Mouse (Mus musculus): Measurements from ENCODE around the gene Atox1. TPM values are rescaled to one million over a fixed set of nuclear protein-coding genes. Genes with fewer than 3 reads are reported as not detected.
"Not testable (repeated sequence)": the region's sequence is repeated elsewhere in the genome, so short reads cannot be mapped to it uniquely, and the experiment has no call there.

The Atox1 gene
- polyA plus RNA-seq, 1 experiment, result 698 TPM

DNA sequence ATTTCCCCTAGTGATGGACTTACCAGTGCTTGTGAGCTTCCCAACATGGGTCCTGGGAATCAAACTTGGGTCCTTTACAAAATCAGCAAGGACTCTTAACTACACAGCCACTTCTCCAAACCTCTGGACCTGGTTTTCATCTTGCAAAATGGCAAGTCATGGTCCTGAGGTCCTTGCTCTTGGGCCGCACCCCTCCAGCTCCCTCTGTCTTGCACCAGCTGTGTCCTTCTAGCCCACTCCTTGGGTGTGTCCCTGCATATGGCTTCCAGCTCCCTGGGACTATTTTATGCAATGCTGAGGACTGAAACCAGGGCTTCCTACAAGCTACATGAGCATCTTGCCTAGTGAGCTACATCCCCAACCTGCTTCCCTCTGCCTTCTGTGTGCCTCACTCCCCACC is 38.1 kb downstream of the Atox1 start, which contains the start of gene Sparc:
Gene Sparc, minus strand, starts transcription at position 206 of the 400 bp plus-strand sequence.
- DNase-seq, result no peak
- no peaks in the 10 kb centered on the region for H3K4me1 ChIP-seq (ENCODE audit: control insufficient read depth, insufficient read depth, low read length)
- 100% methylated on average over 1 of the region's 1 CpGs for WGBS
- H3K36me3 ChIP-seq (ENCODE audit: control insufficient read depth, insufficient read depth, low read length), result no peaks in the 10 kb centered on the region
- no peak for TF ChIP-seq CTCF (conservative IDR thresholded peaks at IDR 0.05; ENCODE audit: insufficient read depth, insufficient read length, low read depth, low read length)
- H3K27ac ChIP-seq (ENCODE audit: insufficient read depth, low read depth, low read length), result no peak within 1 kb of the TSS
- H3K4me3 ChIP-seq (ENCODE audit: insufficient read depth, low read depth, low read length), result no peak within 1 kb of the TSS
- H3K27me3 ChIP-seq (replicated peaks; ENCODE audit: control insufficient read depth, insufficient read depth, low read length), result no peaks in the 10 kb centered on the region

DNA sequence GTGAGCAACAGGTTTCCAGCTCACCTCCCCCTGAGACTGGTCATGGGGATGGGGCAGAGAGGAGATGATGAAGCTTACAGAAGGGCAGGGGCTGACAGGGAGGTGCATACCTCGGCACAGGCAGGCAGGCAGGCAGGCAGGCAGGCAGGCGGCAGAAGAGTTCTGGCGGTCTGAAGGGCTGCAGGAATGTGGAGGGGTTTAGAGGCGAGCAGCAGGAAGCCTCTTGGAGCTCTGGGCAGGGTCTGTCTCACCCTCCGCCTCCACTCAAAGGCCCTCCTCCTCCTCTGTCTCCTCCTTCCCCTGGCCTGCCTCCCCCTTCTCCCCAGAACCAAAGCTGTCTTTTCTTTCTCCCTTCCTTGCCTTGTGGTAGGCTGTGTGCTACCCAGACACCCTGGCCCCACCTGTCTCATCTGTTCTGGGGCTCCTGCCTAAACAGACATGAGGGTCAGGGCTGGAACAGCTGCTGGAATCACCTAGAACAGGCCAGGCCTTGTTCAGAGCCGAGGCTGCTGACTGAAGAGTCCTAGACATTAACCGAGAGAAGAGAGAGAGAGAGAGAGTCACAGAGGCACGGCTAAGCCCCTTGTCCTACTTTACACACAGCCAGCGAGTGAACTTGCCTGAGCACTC is 41.2 kb downstream of the Atox1 start:
- H3K36me3 ChIP-seq (ENCODE audit: control insufficient read depth, insufficient read depth, low read length), result no peaks in the 10 kb centered on the region
- H3K4me3 ChIP-seq (ENCODE audit: insufficient read depth, low read depth, low read length), result peak overlapping the region; percentile 79
- DNase-seq, result peak; percentile 74
- H3K27me3 ChIP-seq (replicated peaks; ENCODE audit: control insufficient read depth, insufficient read depth, low read length), result no peaks in the 10 kb centered on the region
- peak overlapping the region; percentile 95 for H3K27ac ChIP-seq (ENCODE audit: insufficient read depth, low read depth, low read length)
- TF ChIP-seq CTCF (conservative IDR thresholded peaks at IDR 0.05; ENCODE audit: insufficient read depth, insufficient read length, low read depth, low read length) (no peak), POLR2A (IDR thresholded peaks at IDR 0.05; ENCODE audit: low read depth, low read length) (peak; percentile 82)
- H3K4me1 ChIP-seq (ENCODE audit: control insufficient read depth, insufficient read depth, low read length), result peaks cover 3% of the 10 kb centered on the region; the same call in 1 of the 2 replicates
- WGBS, result 45% methylated on average over 9 of the region's 9 CpGs

DNA sequence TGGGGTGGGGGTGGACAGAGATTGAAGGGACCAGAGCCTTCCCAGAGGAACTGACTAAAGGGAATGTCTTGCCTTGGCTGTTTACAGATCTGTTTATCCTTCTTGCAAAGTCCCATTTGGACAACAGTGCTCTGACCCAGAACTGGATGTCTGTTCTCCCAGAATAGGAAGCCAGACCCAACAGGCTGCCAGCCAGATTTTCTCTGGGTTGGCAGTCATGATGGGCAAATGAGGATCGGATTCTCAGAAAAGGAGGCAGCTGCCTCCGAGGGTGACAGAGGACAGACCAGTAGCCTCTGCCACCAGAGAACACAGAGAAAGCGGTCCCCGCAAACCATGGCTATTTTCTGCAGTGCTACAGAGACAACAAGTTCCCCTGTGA is 41.8 kb downstream of the Atox1 start:
- peaks cover 3% of the 10 kb centered on the region; the same call in 1 of the 2 replicates for H3K4me1 ChIP-seq (ENCODE audit: control insufficient read depth, insufficient read depth, low read length)
- TF ChIP-seq POLR2A (IDR thresholded peaks at IDR 0.05; ENCODE audit: low read depth, low read length) (no peak), CTCF (conservative IDR thresholded peaks at IDR 0.05; ENCODE audit: insufficient read depth, insufficient read length, low read depth, low read length) (no peak)
- H3K27me3 ChIP-seq (replicated peaks; ENCODE audit: control insufficient read depth, insufficient read depth, low read length), result no peaks in the 10 kb centered on the region
- WGBS, result 41% methylated on average over 4 of the region's 4 CpGs
- peak; percentile 34 for DNase-seq
- H3K4me3 ChIP-seq (ENCODE audit: insufficient read depth, low read depth, low read length), result peak overlapping the region; percentile 79
- H3K27ac ChIP-seq (ENCODE audit: insufficient read depth, low read depth, low read length), result peak overlapping the region; percentile 95
- H3K36me3 ChIP-seq (ENCODE audit: control insufficient read depth, insufficient read depth, low read length), result no peaks in the 10 kb centered on the region

DNA sequence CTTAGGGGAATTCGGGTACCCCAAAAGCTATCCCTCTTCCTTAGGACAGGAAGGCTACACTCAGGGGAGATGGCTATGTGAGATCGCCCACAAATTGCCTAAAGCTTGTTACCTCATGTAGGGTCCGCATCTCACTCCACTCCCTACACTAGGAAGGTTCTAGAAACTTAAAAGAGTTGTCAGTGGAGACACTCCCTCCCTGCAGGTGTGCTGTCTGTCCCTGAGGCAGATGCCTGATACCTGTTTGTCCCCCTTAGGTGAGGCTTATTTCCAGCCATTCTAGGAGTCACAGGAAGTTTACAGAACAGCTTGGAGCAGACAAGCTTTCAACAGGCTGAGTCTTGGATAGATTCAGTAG is 42.4 kb downstream of the Atox1 start:
- no peak for TF ChIP-seq CTCF (conservative IDR thresholded peaks at IDR 0.05; ENCODE audit: insufficient read depth, insufficient read length, low read depth, low read length)
- TF ChIP-seq POLR2A (IDR thresholded peaks at IDR 0.05; ENCODE audit: low read depth, low read length), result no peak
- 22% methylated on average over 3 of the region's 3 CpGs for WGBS
- H3K4me1 ChIP-seq (ENCODE audit: control insufficient read depth, insufficient read depth, low read length), result peaks cover 3% of the 10 kb centered on the region; the same call in 1 of the 2 replicates

DNA sequence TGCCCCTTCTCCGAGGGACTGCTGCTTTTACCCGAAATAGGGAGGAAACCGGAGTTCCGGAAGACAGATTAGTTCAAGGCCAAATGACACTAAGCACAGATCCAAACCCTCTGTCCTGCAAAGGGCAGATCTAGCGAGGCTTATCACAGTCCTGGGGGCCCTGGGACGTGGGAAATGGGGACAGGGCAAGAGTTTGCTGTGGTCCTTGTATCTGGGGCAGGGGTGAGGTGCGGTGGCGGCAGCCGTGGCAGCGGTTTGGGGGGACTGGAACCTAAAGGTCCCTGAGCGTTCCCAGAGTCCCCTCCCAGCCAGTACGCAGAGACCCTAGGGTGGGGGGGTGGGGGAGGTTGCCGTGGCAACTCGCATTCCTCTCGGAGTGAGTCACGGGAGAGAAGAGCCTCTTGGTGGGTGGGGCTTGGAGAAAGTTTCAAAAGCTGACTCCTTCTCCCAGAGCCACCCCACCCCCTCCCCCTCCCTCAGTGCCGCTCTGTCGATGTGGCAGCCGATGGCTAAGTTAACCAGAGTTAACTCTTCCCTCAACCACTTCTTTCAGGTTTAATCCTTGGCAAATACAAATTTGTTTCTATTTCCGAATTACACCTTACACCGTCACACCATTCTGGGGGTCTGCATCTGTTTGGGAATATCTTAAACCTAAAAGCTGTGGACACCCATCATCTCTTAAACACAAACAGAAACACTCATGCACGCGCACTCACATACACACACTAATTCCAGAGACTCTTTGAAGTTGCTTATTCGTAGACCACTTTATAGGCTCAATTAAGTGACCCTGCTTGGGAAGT is 42.9 kb downstream of the Atox1 start:
- H3K4me3 ChIP-seq (ENCODE audit: insufficient read depth, low read depth, low read length), result peak overlapping the region; percentile 79
- no peaks in the 10 kb centered on the region for H3K36me3 ChIP-seq (ENCODE audit: control insufficient read depth, insufficient read depth, low read length)
- peak overlapping the region; percentile 95 for H3K27ac ChIP-seq (ENCODE audit: insufficient read depth, low read depth, low read length)
- DNase-seq, result peak; percentile 73
- no peaks in the 10 kb centered on the region for H3K27me3 ChIP-seq (replicated peaks; ENCODE audit: control insufficient read depth, insufficient read depth, low read length)
- H3K4me1 ChIP-seq (ENCODE audit: control insufficient read depth, insufficient read depth, low read length), result peaks cover 3% of the 10 kb centered on the region; the same call in 1 of the 2 replicates
- 7% methylated on average over 24 of the region's 24 CpGs for WGBS
- no peak for TF ChIP-seq POLR2A (IDR thresholded peaks at IDR 0.05; ENCODE audit: low read depth, low read length)
- no peak for TF ChIP-seq CTCF (conservative IDR thresholded peaks at IDR 0.05; ENCODE audit: insufficient read depth, insufficient read length, low read depth, low read length)

More for the DNA sequence above, 42.4 kb downstream of the Atox1 start:
- Histone ChIP-seq H3K36me3 (ENCODE audit: control insufficient read depth, insufficient read depth, low read length) (no peaks in the 10 kb centered on the region), H3K27me3 (replicated peaks; ENCODE audit: control insufficient read depth, insufficient read depth, low read length) (no peaks in the 10 kb centered on the region), H3K27ac (ENCODE audit: insufficient read depth, low read depth, low read length) (peak overlapping the region; percentile 95), H3K4me3 (ENCODE audit: insufficient read depth, low read depth, low read length) (peak overlapping the region; percentile 79)
- DNase-seq, result no peak

DNA sequence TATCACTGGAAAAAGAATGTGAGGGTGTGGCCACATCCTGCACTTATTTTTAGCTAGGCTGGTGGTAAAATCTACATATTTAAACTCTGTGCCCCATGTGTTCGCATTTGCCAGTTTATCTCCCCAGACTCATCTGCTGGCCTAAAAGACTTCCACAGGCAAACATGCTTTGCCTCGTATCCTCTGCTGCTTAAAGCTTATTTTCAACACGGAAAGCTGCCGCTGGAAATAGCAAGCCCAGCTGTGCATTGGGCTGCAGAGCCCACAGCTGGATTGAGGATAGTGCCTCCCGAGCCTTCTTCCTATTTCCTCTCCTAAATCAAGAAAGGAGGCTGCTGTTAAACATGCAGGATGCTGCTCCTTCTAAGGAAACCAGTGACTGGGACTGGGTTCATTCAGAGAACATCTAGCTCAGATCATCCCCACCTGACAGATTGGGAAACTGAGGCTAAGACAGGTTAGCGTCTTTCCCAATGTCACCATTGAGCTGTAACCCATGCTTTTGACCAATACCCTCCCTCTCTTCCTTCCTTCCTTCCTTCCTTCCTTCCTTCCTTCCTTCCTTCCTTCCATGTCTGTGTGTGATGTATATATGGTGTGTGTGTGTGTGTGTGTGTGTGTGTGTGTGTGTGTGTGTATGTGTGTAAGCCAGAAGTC is 44.3 kb downstream of the Atox1 start:
- whole genome bisulfite sequencing, result 57% methylated on average over 6 of the region's 6 CpGs
- H3K4me3 ChIP-seq (ENCODE audit: insufficient read depth, low read depth, low read length), result 0 out of 2 replicates have a peak overlapping the region, but pooled peaks have one; percentile 5
- no peaks in the 10 kb centered on the region for H3K36me3 ChIP-seq (ENCODE audit: control insufficient read depth, insufficient read depth, low read length)
- H3K4me1 ChIP-seq (ENCODE audit: control insufficient read depth, insufficient read depth, low read length), result peaks cover 3% of the 10 kb centered on the region; the same call in 1 of the 2 replicates
- TF ChIP-seq POLR2A (IDR thresholded peaks at IDR 0.05; ENCODE audit: low read depth, low read length), result no peak
- no peak for TF ChIP-seq CTCF (conservative IDR thresholded peaks at IDR 0.05; ENCODE audit: insufficient read depth, insufficient read length, low read depth, low read length)
- peak overlapping the region; percentile 83 for H3K27ac ChIP-seq (ENCODE audit: insufficient read depth, low read depth, low read length)
- H3K27me3 ChIP-seq (replicated peaks; ENCODE audit: control insufficient read depth, insufficient read depth, low read length), result no peaks in the 10 kb centered on the region
- peak; percentile 45 for DNase-seq

DNA sequence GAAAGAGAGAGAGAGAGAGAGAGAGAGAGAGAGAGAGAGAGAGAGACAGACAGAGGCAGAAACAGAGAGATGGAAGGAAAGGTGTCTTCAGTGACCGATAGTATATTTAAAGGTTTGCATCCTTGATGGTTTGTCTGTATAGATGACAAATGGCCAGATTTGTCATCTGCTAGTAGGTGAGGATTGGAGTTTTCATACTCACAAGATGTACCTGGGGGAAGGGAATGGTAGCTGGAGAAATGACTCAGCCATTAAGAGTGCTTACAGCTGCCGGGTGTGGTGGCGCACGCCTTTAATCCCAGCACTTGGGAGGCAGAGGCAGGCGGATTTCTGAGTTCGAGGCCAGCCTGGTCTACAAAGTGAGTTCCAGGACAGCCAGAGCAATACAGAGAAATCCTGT is 45.3 kb downstream of the Atox1 start:
- DNase-seq; H3K4me1 ChIP-seq (ENCODE audit: control insufficient read depth, insufficient read depth, low read length); H3K4me3 ChIP-seq (ENCODE audit: insufficient read depth, low read depth, low read length); H3K36me3 ChIP-seq (ENCODE audit: control insufficient read depth, insufficient read depth, low read length); H3K27me3 ChIP-seq (replicated peaks; ENCODE audit: control insufficient read depth, insufficient read depth, low read length): not testable (repeated sequence)
- WGBS, result 74% methylated on average over 6 of the region's 6 CpGs
- peak overlapping the region; percentile 74; the same call in 1 of the 2 replicates for H3K27ac ChIP-seq (ENCODE audit: insufficient read depth, low read depth, low read length)
